Mouse (Mus musculus): Measurements from ENCODE around the gene Sema3d. TPM values are rescaled to one million over a fixed set of nuclear protein-coding genes. Genes with fewer than 3 reads are reported as not detected.

Gene Sema3d
- polyA plus RNA-seq, 1 experiment, result 0.13 TPM

DNA sequence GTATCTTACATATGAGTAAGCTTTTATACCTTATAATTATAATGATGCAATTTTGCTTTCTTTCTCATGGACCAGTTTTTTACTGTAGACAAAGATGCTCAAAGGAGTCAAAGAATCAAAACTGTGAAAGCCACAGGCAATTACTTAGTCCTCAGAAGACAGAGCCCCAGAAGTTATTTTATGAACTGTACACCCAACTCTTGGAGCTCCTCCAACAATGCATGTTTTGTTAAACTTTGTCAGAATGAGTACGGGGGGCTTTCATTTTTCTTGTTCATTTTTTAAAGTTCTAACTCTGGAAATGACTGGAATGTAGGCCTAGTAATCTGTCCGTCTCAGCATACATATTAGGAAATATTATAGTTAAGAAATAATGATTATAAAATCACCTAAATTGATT is 16.1 kb downstream of the Sema3d start:
- Histone ChIP-seq H3K4me3 (ENCODE audit: low read depth, low read length) (no peak overlapping the region), H3K36me3 (ENCODE audit: control insufficient read depth, insufficient read depth, low read length, poor library complexity, severe bottlenecking) (no peaks in the 10 kb centered on the region), H3K9me3 (replicated peaks; ENCODE audit: control insufficient read depth, insufficient read depth, low read length, poor library complexity, severe bottlenecking) (no peaks in the 10 kb centered on the region), H3K9ac (ENCODE audit: low read depth, poor library complexity, severe bottlenecking) (no peak overlapping the region), H3K27ac (ENCODE audit: insufficient read depth, low read length) (no peak overlapping the region), H3K4me1 (ENCODE audit: control insufficient read depth, insufficient read depth, low read length) (no peaks in the 10 kb centered on the region), H3K27me3 (ENCODE audit: control insufficient read depth, insufficient read depth, low read length, poor library complexity, severe bottlenecking) (no peaks in the 10 kb centered on the region)
- no peak for TF ChIP-seq POLR2A (IDR thresholded peaks at IDR 0.05; ENCODE audit: insufficient read depth, low read length)
- TF ChIP-seq CTCF (IDR thresholded peaks at IDR 0.05; ENCODE audit: low read depth, low read length), result no peak
- TF ChIP-seq EP300 (IDR thresholded peaks at IDR 0.05; ENCODE audit: insufficient read depth, low read depth, low read length), result no peak

DNA sequence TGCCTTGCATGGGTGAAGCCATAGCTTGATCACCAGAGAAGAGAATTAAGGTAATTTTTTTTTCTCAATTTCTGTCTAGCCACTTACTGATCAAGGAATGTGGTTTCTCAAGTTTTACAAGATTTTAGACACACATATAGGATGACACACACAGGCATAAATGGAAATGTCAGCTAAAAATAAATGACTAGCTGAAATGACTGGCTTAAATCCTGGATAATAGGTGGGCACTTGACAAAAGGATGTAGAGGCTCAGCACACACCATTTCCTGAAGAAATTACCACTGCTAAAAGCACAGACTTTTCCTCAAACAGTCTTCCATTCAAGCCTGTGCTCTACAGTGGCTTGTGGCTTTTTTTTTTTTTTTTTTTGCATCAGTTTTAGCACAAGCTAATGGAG is 21.0 kb downstream of the Sema3d start:
- H3K36me3 ChIP-seq (ENCODE audit: control insufficient read depth, insufficient read depth, low read length, poor library complexity, severe bottlenecking), result no peaks in the 10 kb centered on the region
- H3K27ac ChIP-seq (ENCODE audit: insufficient read depth, low read length), result no peak overlapping the region
- no peaks in the 10 kb centered on the region for H3K27me3 ChIP-seq (ENCODE audit: control insufficient read depth, insufficient read depth, low read length, poor library complexity, severe bottlenecking)
- TF ChIP-seq CTCF (IDR thresholded peaks at IDR 0.05; ENCODE audit: low read depth, low read length) (no peak), POLR2A (IDR thresholded peaks at IDR 0.05; ENCODE audit: insufficient read depth, low read length) (no peak), EP300 (IDR thresholded peaks at IDR 0.05; ENCODE audit: insufficient read depth, low read depth, low read length) (no peak)
- H3K4me3 ChIP-seq (ENCODE audit: low read depth, low read length), result no peak overlapping the region
- H3K9me3 ChIP-seq (replicated peaks; ENCODE audit: control insufficient read depth, insufficient read depth, low read length, poor library complexity, severe bottlenecking), result no peaks in the 10 kb centered on the region
- no peaks in the 10 kb centered on the region for H3K4me1 ChIP-seq (ENCODE audit: control insufficient read depth, insufficient read depth, low read length)
- no peak overlapping the region for H3K9ac ChIP-seq (ENCODE audit: low read depth, poor library complexity, severe bottlenecking)

DNA sequence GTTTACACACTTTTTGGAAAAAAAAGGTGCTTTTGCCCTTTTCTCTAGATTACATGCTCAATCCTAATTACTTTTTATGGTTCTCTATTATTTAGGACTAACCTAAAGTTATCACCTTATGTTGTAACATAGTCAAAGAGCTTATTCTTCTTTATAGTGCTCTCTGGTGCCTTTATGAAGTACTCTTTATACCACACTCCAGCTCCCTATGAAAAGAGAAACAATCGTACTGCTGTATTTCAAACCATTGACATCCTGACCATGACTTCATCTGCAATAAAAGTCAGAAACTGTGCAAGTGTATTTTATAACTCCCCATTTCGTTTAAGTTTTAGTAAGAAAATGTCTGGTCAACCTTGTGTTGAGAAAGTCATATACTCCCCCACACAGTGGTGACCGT is 29.4 kb downstream of the Sema3d start:
- Histone ChIP-seq H3K9me3 (replicated peaks; ENCODE audit: control insufficient read depth, insufficient read depth, low read length, poor library complexity, severe bottlenecking) (no peaks in the 10 kb centered on the region), H3K36me3 (ENCODE audit: control insufficient read depth, insufficient read depth, low read length, poor library complexity, severe bottlenecking) (no peaks in the 10 kb centered on the region), H3K4me3 (ENCODE audit: low read depth, low read length) (no peak overlapping the region), H3K4me1 (ENCODE audit: control insufficient read depth, insufficient read depth, low read length) (no peaks in the 10 kb centered on the region), H3K27me3 (ENCODE audit: control insufficient read depth, insufficient read depth, low read length, poor library complexity, severe bottlenecking) (no peaks in the 10 kb centered on the region), H3K27ac (ENCODE audit: insufficient read depth, low read length) (no peak overlapping the region), H3K9ac (ENCODE audit: low read depth, poor library complexity, severe bottlenecking) (no peak overlapping the region)
- TF ChIP-seq POLR2A (IDR thresholded peaks at IDR 0.05; ENCODE audit: insufficient read depth, low read length) (no peak), CTCF (IDR thresholded peaks at IDR 0.05; ENCODE audit: low read depth, low read length) (no peak), EP300 (IDR thresholded peaks at IDR 0.05; ENCODE audit: insufficient read depth, low read depth, low read length) (no peak)

DNA sequence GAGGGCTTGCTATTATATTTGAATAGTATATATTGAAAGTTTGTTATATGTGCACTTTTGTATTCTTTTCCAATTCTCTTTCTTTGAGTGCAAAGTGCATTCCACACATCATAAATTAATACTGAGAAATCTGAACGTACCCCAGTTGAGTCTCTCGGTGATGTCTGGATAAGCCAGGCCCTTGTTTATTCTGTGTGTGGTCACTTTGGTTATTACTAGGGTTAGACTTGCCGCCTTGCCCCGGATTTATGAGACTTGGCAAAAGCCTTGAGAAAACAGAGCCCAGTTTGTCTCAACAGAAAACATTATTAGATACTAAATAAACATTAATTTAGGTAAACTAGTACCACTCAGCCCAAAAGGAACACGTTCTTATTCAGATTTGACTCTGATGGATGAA is 40.1 kb downstream of the Sema3d start:
- no peak overlapping the region for H3K4me3 ChIP-seq (ENCODE audit: low read depth, low read length)
- no peaks in the 10 kb centered on the region for H3K36me3 ChIP-seq (ENCODE audit: control insufficient read depth, insufficient read depth, low read length, poor library complexity, severe bottlenecking)
- no peaks in the 10 kb centered on the region for H3K9me3 ChIP-seq (replicated peaks; ENCODE audit: control insufficient read depth, insufficient read depth, low read length, poor library complexity, severe bottlenecking)
- no peak overlapping the region for H3K27ac ChIP-seq (ENCODE audit: insufficient read depth, low read length)
- no peaks in the 10 kb centered on the region for H3K4me1 ChIP-seq (ENCODE audit: control insufficient read depth, insufficient read depth, low read length)
- no peak for TF ChIP-seq CTCF (IDR thresholded peaks at IDR 0.05; ENCODE audit: low read depth, low read length)
- TF ChIP-seq POLR2A (IDR thresholded peaks at IDR 0.05; ENCODE audit: insufficient read depth, low read length), result no peak
- TF ChIP-seq EP300 (IDR thresholded peaks at IDR 0.05; ENCODE audit: insufficient read depth, low read depth, low read length), result no peak
- no peaks in the 10 kb centered on the region for H3K27me3 ChIP-seq (ENCODE audit: control insufficient read depth, insufficient read depth, low read length, poor library complexity, severe bottlenecking)
- H3K9ac ChIP-seq (ENCODE audit: low read depth, poor library complexity, severe bottlenecking), result no peak overlapping the region

DNA sequence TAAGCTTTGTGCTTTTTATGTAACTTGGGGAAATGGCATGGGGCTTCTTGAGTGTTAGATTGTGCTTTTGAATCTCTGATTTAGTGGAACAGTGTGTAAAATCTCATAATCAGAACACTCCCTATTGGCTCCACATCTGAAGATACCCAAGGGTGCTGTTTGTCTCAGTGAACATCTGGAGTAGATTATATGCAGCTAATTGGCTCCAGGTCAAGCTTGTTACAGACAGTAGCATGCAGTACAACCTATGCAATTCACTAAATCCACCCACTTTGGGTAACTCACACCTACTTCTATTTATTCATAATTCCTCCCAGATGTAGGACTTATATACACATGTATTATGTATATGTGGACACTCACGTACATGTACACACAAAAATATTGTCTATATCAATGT is 58.6 kb downstream of the Sema3d start:
- no peaks in the 10 kb centered on the region for H3K4me1 ChIP-seq (ENCODE audit: control insufficient read depth, insufficient read depth, low read length)
- H3K4me3 ChIP-seq (ENCODE audit: low read depth, low read length), result no peak overlapping the region
- H3K9me3 ChIP-seq (replicated peaks; ENCODE audit: control insufficient read depth, insufficient read depth, low read length, poor library complexity, severe bottlenecking), result no peaks in the 10 kb centered on the region
- H3K27ac ChIP-seq (ENCODE audit: insufficient read depth, low read length), result no peak overlapping the region
- no peaks in the 10 kb centered on the region for H3K27me3 ChIP-seq (ENCODE audit: control insufficient read depth, insufficient read depth, low read length, poor library complexity, severe bottlenecking)
- no peak for TF ChIP-seq CTCF (IDR thresholded peaks at IDR 0.05; ENCODE audit: low read depth, low read length)
- TF ChIP-seq EP300 (IDR thresholded peaks at IDR 0.05; ENCODE audit: insufficient read depth, low read depth, low read length), result no peak
- TF ChIP-seq POLR2A (IDR thresholded peaks at IDR 0.05; ENCODE audit: insufficient read depth, low read length), result no peak
- no peak overlapping the region for H3K9ac ChIP-seq (ENCODE audit: low read depth, poor library complexity, severe bottlenecking)
- H3K36me3 ChIP-seq (ENCODE audit: control insufficient read depth, insufficient read depth, low read length, poor library complexity, severe bottlenecking), result no peaks in the 10 kb centered on the region

DNA sequence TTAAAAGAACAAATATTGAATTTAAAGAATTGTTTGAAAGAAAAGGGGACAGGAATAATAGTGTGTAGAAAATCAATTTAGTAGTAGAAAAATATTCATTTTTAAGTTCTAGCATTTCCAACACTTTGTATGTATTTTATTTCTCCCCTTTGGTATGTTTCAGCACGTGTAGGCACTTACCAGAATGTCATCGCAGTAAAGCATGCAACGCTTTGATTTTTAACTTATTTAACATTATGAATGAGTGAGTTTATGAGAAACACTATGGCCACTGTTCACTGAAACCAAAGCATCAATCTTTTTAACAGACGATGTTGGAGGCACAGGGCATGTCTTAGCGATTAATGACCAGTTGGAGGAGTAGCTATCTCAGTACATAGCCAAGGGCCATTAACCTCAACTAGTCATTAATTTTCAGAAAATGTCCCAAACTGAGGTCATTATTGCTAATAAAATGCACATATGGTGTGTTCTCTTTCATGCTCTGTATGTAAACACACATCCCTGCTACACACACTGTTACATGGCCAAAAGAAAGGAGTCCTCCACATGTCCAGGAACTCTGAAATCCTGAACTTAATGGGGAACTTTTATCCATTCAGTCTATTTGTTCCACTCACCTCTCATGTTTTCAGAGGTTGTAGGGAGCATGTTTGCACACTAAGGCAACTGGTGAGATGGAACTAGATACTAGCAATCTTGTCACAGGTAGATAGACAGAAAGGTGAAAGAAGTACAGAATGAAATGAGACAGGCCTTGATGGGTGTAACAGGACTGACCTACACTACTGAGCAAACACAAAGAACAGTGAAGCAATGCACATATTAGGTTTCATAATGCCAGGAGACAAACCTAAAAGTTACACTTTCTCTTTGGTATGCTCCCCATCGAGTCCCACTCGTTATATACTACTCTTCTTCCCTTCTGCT is 59.3 kb downstream of the Sema3d start:
- Histone ChIP-seq H3K27ac (ENCODE audit: insufficient read depth, low read length) (no peak overlapping the region), H3K9ac (ENCODE audit: low read depth, poor library complexity, severe bottlenecking) (no peak overlapping the region), H3K36me3 (ENCODE audit: control insufficient read depth, insufficient read depth, low read length, poor library complexity, severe bottlenecking) (no peaks in the 10 kb centered on the region), H3K4me1 (ENCODE audit: control insufficient read depth, insufficient read depth, low read length) (no peaks in the 10 kb centered on the region), H3K4me3 (ENCODE audit: low read depth, low read length) (no peak overlapping the region), H3K9me3 (replicated peaks; ENCODE audit: control insufficient read depth, insufficient read depth, low read length, poor library complexity, severe bottlenecking) (no peaks in the 10 kb centered on the region), H3K27me3 (ENCODE audit: control insufficient read depth, insufficient read depth, low read length, poor library complexity, severe bottlenecking) (no peaks in the 10 kb centered on the region)
- TF ChIP-seq EP300 (IDR thresholded peaks at IDR 0.05; ENCODE audit: insufficient read depth, low read depth, low read length) (no peak), CTCF (IDR thresholded peaks at IDR 0.05; ENCODE audit: low read depth, low read length) (no peak), POLR2A (IDR thresholded peaks at IDR 0.05; ENCODE audit: insufficient read depth, low read length) (no peak)

All from ES-Bruce4 (cell line).